Mouse (Mus musculus) cerebellum, adult 8-10 months (tissue): ENCODE data around the gene Fam71e1.

ENCODE experiments used
- DNase-seq: peaks from one replicate; pipeline ENCODE4 v3.0.0; 2022

The Fam71e1 gene

DNA sequence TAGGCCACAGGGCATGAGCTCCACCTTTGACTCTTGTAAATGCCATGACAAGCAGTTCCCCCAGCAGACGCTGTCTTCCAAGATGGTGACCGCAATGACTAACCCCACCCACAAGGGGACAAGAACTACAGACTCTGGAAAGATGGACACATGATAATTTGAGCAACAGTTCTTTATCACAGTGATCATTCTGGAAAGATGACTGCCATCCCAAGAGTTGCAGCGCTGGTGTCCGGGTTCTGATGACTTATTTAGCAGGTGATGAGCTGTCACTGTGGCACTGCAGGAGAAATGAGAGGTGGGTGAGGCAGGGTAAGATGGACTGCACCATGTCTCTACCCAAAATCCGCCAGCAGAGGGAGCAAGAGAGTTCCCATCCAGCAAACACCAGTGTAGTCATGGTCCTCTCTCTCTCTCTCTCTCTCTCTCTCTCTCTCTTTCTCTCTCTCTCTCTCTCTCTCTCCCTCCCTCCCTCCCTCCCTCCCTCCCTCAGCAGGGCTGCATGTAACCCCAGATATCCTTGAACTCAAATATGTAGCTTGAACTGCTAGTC, 5.3 kb downstream of the Fam71e1 start:
- peak; percentile 76 for DNase-seq

DNA sequence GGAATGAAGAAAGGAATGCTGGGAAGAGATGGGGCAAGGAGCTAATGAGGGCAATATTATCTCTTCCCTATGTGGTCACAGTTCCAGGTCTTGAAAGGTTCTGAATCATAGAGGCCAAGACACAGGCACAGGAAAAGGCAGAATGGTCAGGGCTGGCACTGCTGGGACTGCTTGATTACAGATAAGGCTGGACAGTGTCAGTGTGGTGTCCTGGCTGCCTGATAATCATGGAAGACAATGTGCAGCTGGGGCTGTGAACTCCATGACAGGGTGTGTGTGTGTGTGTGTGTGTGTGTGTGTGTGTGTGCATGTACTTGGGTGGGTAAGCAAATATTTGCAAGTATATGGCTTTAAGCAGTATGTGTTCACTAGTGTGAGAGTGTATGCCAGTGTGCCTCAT, 11.1 kb downstream of the Fam71e1 start:
- DNase-seq: no peak

DNA sequence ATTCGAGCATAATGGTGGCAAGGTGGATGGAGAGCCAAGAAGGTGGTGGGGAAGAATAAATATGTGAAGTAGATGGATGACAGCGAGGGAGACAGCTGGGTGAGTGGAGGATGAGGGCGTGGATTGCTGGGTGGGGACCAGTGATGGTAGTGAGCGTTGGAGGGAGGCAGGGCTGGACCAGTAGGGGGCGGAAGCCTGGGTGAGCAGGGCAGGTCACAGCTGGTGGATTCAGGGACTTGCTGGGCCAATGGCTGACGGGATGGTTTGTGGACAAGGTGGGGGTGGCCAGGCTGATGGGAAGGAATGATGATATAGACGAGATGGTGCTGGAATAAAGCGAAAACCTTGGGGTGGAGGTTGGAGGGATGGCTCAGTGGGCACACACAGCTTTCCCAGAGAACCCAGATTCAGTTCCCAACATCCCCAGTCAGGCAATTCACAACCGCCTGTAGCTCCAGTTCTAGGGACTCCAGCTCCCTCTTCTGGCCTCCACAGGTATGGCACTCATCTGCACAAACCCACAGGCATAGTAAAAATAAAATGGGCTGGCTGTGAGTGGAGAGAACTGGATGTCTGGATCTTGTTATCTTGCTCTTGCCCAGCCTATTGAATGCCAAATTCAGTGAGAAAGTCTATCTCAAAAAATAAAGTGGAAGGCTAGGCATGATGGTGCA, 23.0 kb downstream of the Fam71e1 start:
- no peak for DNase-seq

DNA sequence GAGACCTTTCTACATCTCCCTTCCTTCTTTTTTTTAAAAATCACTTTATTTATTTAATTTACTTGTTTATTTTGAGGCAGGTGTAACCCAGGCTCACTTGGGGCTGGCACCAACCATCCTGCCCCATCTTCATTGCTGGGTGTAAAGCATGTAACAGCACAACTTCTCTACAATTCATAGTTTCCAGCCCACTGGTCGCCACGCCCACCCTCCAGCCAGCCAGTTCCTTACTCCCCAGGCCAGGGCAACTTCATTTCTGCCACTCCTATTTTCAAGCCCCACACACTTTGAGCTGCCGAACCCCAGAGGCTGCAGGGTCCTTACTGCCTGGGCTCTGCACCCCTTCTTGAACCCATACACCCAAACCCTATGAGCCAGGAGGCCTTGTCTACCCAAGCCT, 24.6 kb downstream of the Fam71e1 start:
- DNase-seq: no peak

DNA sequence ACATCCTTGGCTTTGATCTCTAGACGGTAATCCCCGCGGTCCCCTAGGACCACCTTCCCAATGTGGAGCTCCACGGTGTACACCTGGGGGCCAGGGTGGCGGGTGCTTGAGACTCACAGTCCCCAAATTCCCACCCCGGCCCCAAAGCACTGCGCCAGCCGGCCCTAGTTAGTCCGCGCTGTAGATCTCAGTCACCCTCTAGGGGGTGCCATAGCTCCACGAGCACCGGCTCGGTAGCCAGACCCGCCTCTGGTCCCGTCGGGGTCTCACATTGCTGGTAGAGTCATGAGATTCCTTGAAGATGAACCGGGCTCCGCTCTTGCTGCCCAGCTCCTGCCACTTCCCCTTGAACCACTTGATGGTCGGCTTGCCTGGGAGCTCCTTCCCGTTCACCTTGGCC, 25.3 kb downstream of the Fam71e1 start:
- DNase-seq: peak; percentile 72

DNA sequence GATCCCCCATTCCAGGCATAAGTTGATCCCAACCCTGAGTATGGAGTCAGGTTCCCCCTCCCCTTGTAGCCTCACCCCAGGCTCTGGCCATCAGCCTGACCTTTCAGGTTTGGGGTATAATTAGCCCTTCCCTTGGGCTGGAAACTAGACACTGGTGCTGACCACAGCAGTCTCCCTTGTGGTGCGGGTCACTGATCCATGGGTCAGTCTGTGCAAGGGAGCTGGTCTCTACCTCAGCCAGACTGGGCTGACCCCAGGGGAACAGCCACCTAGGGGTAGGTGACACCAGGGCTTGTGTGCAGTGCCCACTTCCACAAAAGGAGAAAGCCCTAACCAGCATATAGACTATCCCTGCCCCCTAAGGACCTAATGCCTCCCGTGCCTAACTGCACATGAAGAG, 26.7 kb downstream of the Fam71e1 start:
- no peak for DNase-seq

DNA sequence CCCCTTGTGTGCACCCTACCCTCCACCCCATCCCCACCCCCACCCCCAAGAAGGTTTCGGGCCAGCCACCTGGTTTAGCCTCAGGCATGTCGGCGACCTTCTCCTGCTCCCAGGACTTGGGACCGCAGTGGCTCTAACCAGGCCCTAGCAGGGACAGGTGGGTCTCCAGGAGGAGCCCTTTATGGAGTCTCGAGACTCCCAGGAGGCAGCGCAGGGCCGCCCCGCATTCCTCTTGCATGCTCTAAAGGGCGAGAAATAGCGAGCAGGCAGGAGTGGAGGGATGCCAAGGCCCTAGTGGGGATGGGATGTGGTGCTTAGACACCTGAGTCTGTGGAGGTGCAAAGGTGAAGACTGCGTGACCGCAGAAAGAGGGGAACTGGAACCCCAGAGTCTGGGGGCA, 28.1 kb downstream of the Fam71e1 start, which contains the start of gene Mybpc2:
Gene Mybpc2 (minus strand): TSS at position 155 of the 400 bp plus-strand sequence.
- no peak for DNase-seq

DNA sequence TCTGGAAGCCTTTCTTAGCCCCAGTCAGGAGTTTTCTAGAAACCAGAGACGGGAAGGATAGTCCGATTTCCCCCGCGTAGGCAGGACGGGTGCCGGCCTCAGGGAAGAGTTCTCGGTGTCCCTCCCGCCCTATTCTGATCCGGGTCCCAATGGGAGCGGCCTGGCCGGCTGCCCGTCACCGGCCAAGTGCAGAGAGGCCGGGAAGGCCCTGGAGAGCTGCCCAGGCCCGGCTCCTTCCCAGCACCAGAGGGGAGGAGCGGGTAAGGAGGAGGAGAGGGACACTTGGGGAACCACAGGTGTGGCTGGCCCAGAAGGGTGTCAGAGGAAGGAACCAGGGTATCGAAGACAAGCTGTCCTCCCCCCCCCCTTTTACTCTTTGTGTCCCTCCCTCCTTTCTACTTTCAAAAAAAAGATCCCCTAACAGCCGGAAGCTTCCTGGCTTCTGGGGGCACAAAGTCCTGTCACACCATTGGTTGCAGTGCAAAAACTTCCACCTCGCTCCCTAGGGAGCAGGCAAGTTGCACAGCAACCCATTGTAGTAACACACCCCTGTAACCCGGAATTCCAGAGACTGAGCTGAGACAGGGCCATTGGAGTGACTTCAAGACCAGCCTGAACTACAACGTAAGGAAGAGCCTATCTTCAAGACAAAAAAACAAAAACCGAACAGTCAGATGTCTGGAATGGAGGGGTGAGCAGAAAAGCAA, 28.9 kb downstream of the Fam71e1 start:
- DNase-seq: no peak

DNA sequence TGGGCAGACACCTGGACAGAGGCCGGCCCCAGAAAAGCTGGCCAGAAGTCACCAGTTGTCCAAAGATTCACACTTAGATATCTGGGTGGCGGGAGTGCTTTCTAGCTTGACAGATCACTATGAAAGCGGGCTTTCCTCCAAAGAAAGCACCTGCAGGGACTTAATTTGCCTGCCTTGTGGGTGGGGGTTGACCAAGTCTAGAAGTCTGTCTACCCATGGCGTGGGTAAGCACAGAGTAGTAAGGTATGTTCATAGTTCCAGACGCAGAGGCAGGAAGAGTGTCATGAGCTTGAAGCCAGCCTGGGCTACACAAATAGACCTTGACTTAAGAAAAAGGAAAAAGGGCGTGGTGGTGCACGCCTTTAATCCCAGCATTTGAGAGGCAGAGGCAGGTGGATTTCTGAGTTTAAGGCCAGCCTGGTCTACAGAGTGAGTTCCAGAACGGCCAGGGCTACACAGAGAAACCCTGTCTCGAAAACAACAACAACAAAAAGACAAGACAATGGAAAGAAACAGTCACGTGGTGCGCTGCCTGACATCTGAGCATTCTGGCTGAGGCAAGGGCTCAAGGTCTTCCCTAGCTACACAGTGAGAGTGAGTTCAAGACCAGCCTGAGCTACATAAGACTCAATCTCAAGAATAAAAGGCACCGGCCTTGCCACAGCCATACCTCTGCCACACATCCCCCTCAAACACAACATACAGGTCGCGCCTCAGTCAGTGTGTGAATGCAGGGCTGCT, 30.2 kb downstream of the Fam71e1 start:
- no peak for DNase-seq

DNA sequence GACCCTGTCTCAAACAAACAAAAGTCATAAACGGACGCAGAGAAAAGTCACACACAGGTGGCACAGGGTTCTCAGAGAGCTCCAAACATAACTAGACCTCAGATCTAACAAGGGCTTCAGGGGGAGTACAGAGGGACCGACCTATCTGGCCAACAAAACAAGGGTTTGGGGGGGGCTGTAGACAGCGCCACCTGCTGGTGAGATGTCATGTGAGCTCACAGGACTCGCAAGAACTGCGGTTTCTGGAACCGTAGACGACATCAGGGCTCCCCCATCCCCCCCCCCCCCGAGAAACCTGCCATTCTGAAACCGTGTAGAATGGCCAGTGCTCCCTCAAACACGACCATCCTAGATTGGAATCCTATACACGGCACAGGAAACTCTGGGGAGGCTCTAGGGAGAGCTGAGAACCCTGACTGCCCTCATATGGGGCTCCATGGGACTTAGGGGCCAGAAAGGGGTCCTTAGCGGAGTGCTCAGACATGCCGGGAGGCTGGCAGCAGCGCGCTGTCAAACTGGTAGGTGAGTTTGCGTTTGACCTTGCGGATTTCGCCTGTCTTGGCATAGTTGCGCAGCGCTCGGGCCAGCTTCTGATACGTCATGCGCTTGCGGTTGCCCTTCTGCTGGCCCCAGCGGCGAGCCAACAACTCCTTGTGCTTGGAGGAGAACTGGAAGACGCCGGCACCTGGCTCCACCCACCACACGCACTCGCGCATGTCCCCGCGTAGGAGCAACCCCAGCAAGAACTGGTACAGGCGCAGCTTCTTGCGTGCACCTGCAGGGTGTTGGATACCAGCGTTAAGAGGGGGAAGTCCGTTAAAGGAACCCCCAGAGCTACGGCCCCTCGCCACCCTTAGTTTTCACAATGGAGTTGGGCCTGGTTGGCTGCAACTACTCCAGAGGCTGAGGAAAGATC, 31.4 kb downstream of the Fam71e1 start:
- peak; percentile 82 for DNase-seq

DNA sequence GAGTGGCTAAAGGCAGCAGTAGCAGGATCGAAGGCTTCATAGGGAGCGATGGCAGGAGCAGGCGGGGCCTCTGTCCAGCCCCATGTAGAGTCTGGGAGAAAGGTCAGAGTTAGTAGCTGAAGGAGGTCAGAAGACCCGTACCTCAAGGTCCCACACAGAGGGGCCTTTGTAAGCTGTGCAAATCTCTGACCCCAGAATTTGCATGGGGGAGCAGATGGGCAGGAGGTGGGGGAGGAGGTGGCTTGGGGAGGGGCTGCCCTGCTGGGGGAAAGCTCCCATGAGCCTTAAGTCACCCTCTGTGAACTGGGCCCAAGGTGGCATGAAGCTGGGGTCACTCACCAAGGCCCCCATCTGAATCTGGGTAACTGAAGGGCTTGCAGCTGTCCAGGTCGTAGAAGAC, 33.1 kb downstream of the Fam71e1 start:
- DNase-seq: no peak

DNA sequence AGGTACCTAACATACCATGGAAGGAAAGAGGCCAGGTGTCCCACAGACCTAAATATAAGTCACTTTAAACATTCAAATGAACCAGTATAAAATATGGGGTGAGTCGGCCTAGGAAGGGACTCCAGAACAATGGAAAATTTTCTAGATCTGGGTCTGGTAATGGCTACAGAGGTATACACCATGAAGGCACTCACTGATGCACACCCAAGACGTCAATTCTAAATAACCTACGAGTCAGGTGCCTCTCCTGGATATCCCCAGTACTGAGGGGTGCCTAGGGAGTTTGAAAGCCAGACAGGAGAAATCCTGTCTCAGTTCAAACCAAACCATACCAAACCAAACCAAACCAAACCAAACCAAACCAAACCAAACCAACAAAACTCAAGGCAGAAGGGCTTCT, 34.1 kb downstream of the Fam71e1 start:
- no peak for DNase-seq

DNA sequence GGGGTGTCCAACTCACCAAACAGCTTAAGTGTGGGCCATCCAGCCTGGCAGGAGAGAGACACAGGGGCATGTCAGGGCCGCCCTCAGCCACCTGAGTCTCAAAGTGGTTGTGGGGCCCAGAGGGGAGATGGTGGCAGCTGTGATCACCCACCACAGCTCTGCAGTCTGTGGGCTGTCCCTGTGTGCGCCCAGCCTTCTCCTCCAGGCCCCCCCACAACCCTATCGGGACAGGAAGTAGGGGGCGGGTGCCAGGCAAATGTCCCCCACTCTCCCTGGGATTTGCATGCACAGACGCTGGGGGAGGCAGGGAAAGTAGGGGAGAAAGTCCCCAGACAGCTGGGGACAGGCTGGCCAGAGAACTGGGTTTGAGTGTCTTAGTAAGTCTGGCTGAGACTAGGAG, 34.8 kb downstream of the Fam71e1 start:
- no peak for DNase-seq

DNA sequence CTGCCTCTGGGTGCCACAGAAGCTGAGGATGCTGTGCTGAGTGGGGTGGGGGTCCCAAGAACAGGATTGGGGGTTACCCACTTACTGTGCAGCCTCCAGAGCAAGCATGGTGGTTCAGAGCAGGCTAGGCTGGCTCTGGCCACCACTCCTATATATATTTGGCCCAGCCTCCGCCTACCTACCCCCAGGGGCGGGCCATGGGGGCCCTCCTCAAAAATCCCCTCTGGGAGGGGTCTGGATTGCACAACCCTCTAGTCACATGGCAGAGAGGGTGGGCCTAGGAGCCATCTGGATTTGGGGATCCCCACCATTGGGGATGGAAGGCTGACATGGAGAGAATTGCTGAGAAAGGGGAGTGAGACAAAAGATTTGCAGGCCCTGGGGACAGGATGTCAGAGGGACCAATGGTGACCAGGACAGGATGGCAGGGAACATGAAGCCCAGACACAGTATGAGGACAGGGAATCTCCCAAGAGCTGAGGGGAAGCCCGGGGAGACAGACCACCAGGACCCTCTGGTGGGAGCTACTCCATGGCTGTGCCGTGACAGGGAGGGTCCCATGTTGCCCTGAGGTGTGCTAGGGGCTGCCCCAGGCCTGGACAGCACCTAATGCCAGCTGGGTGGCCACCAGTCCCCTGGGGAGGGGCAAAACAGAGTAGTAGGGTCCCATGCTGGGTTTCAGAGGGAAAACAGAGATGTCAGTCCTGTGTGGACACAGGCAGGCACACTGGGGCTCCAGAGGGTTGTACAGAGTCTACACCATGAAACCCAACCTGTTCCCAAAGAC, 35.8 kb downstream of the Fam71e1 start, which contains the start of gene Spib:
Gene Spib (minus strand): TSS at position 126 of the 787 bp plus-strand sequence.
- DNase-seq: no peak

DNA sequence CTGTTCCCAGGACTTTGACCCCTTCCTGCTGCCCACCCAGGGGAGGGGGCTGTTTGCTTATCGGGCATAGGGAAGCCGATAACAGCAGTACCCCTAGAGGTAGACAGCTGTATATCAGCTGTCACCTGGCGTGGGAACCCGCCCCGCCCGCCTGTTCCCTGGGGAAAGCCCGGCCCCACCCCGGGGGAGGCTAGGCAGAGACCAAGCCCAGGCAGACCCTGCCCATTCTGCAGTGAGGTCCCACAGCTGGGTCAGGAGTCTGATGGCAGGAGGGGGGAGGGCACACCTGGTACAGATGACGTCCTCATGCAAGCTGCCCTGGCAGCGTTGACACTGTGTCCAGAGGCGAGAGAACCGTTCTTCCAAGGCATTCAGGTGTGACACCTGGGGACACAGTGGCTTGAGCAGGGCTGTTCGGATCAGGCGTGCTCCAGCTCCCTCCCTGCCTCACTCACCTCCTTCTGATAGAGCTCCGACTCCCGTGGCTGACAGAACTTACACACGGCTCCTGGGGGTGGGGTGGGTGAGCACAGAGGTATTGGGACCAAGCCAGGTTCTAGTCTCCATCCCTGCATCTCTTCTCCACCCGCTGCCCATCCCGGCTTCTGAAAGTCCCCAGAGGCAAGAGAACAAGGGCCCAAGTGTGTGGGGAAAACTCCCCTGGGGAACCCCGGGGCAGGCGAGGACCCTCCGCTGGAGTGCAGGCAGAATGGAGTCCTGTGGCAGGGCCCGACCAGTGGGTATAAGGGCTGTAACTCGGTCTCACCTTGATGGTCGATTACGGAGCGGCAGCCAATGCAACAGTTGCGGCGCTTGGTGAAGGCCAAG, 36.8 kb downstream of the Fam71e1 start:
- DNase-seq: no peak

DNA sequence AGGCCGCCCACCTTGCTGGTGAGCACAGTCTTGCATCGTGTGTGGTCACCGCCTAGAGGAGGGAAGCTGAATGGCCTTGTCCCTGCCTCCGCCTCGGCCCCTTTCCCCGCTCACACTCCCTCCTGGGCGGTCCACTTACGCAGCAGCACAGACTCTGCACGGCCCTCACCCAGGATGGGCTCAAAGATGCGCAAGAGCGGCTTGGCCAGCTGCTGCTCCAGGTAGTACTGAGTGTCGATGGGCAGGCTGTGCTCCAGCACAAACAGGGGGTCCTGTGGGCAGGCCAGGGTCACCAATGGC, 37.3 kb downstream of the Fam71e1 start:
- no peak for DNase-seq

DNA sequence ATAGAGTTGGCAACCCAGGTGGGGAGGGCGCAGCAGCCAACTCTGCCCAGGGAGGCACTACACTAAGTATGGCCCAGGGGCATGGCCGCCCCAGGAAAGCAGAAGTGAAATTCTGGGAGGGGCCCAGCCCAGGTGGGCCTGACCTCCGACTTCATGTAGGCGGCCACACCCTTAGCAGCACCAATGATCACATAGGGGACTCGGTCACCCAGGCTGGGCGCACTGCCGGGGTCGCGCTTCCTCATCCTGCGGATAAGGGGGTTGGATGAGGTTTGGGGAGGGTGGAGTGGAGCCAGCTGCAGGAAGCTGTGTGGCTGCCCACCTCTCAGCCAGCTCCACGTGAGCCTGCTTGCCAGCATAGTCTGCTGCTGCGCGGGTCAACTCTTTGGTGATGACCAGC, 37.9 kb downstream of the Fam71e1 start:
- no peak for DNase-seq

DNA sequence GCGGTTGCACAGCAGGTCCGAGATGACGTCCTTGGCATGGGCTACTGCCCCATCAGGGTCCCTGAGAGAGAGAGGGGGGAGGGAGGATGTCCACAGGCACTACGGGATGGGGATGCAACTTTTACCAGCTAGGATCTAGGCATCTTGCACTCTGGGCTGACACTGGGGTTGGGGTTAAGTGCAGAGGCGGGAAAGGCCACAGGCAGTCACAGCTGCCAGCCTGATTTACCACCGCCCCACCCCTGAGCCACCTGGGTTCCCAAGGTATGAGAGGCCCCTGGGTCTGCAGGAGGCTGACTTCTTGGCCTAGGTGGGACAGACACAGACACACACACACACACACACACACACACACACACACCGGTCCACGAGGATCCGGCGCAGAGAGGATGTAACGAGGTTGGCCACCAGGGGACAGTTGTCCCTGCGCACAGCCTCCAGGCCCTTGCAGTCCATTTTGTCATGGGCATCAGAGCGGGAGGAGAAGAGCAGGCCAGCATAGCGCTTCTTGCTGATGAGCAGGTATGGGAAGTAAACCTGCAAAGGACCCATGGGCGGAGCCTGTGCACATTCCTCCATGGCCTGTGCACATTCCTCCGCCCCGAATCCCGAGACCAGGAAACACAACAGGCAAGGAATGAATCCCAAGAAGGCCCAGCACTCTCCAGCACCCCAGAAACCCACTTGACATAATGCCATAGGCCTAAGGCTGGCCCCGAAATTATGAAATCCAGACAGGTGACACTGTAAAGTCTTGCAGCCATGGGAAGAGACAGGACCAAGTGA, 38.5 kb downstream of the Fam71e1 start:
- DNase-seq: no peak

DNA sequence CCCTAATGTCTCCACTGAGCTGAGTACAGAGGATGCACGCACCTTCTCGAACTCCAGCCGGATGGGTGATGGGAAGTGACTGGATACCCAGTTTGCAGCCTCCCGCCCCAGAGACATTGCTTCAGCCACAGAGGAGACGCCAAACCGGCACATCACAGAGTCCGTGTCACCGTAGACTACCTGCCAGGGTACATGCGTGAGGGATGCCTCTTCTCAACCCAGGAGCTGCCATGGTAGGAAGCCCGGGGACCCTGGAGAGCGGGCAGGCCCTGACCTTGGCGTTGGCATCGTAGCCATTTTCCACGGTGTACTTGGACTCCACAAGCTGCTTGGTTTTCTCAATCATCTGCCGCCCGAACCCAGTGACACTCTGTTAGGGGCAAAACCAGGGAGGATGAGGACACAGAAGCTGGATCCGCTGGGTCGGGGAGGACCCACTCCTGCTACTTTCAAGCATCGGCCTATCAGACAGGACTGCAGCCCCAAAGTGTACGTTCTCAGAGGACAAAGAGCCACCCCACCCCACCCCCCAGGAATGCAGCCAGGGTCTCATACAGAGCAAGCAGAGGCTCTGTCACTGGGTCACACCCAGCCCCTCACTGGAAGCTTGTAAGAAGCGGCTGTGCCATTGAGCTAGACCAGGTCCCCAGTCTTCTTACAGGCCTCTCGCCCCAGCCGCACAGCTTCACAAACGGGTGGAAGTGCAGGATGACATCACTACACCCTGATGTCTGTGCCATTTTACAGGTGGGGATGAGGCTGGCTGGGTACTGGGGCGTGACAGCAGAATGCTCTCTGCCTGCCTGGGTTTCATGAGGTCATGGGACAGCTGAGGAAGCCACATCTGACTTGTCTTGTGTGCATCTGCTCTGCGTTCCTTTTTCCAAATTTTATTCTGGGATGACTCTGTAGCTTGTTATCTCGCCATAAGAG, 39.5 kb downstream of the Fam71e1 start:
- no peak for DNase-seq
